Mouse (Mus musculus) midbrain, embryonic 11.5 days (tissue): Measurements from ENCODE around the gene Smim27. TPM values are rescaled to one million over a fixed set of nuclear protein-coding genes. Genes with fewer than 3 reads are reported as not detected.

Source experiments
- ATAC-seq: fragments of 200-750 bp; cut with Nextera tagmentation; 2 replicates; pipeline ENCODE4 v1.8.0; 2017; ENCODE audit warnings: moderate TSS enrichment, moderate library complexity; ENCODE audit not compliant: low FRiP score
- DNase-seq: peaks from one replicate; pipeline ENCODE4 v3.0.0; 2015; ENCODE audit warnings: low spot score; ENCODE audit errors: missing footprints
- H3K27ac ChIP-seq: fragments of 300-500 bp; sonication (generic); 2 replicates; pipeline ENCODE4 v1.5.1; 2014; ENCODE audit warnings: low read depth, low read length
- H3K27me3 ChIP-seq: fragments of 300-500 bp; sonication (generic); 2 replicates; pipeline ENCODE4 v1.6.1; 2014; ENCODE audit warnings: mild to moderate bottlenecking, low read length, moderate library complexity, mixed read lengths; ENCODE audit not compliant: control insufficient read depth, insufficient read depth
- H3K36me3 ChIP-seq: fragments of 300-500 bp; sonication (generic); 2 replicates; pipeline ENCODE4 v1.6.1; 2014; ENCODE audit warnings: mild to moderate bottlenecking, low read length, moderate library complexity, mixed read lengths; ENCODE audit not compliant: control insufficient read depth, insufficient read depth
- H3K4me1 ChIP-seq: fragments of 300-500 bp; sonication (generic); 2 replicates; pipeline ENCODE4 v1.6.1; 2014; ENCODE audit warnings: low read length; ENCODE audit not compliant: control insufficient read depth, insufficient read depth
- H3K4me2 ChIP-seq: fragments of 300-500 bp; sonication (generic); 2 replicates; pipeline ENCODE4 v1.6.1; 2014; ENCODE audit warnings: mild to moderate bottlenecking, moderate library complexity
- H3K4me3 ChIP-seq: fragments of 300-500 bp; sonication (generic); 2 replicates; pipeline ENCODE4 v1.5.1; 2014; ENCODE audit warnings: low read depth, low read length
- H3K9ac ChIP-seq: fragments of 300-500 bp; sonication (generic); 2 replicates; pipeline ENCODE4 v1.6.1; 2014; ENCODE audit warnings: low read length
- H3K9me3 ChIP-seq: fragments of 300-500 bp; sonication (generic); 2 replicates; pipeline ENCODE4 v1.6.1; 2016; ENCODE audit warnings: low read length; ENCODE audit not compliant: control insufficient read depth
- WGBS: fragments of 180-500 bp; shearing (Covaris S2); extraction: QIAGEN DNeasy Blood & Tissue Kit; methylation state at CpG from one replicate; pipeline ENCODE4 v1.1.7; 2014; 5-methylcytosine and 5-hydroxymethylcytosine counted together
- polyA plus RNA-seq: library from polyadenylated mRNA; unstranded; fragments of >200 nt; fragmentation: Nextera tagmentation; extraction: Ambion mirVana; gene quantifications from 2 replicates; pipeline ENCODE4 v1.2.1, GENCODE M21; 2014

Smim27 gene
- polyA plus RNA-seq, 1 experiment from 2014 or later = 38.0 TPM

DNA sequence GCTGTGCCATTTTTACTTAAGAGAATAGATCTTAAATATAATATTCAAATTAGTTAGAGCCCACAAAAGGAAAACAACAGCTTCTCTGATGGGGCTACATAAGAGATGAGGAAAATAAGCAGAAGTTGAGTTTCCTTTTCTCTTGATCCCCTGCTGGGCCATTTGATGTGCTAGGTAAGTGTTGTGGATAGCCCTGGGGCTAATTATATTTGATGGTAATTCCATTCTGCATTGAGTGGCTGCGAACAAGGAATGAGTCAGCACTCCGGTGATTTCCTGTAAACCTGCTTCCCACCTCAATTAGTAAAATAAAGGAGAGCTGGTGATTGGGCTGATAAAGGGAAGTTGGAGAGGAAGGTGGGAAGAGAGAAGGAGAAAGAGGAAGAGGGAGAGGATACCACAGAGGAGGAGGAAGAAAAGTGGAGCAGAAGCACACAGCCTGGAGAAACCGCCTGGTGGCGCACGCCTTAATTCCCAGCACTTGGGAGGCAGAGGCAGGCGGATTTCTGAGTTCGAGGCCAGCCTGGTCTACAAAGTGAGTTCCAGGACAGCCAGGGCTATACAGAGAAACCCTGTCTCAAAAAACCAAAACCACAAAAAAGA is 36.2 kb upstream of the Smim27 start:
- H3K9ac ChIP-seq = no peak overlapping the region
- no peak overlapping the region for H3K27ac ChIP-seq
- H3K4me2 ChIP-seq = no peak overlapping the region
- H3K4me3 ChIP-seq = no peak overlapping the region
- ATAC-seq (no peak), DNase-seq (peak; percentile 31)
- H3K9me3 ChIP-seq = no peaks in the 10 kb centered on the region
- H3K27me3 ChIP-seq = no peaks in the 10 kb centered on the region
- H3K4me1 ChIP-seq = no peaks in the 10 kb centered on the region
- H3K36me3 ChIP-seq = no peaks in the 10 kb centered on the region
- WGBS = 96% methylated on average over 7 of the region's 7 CpGs

DNA sequence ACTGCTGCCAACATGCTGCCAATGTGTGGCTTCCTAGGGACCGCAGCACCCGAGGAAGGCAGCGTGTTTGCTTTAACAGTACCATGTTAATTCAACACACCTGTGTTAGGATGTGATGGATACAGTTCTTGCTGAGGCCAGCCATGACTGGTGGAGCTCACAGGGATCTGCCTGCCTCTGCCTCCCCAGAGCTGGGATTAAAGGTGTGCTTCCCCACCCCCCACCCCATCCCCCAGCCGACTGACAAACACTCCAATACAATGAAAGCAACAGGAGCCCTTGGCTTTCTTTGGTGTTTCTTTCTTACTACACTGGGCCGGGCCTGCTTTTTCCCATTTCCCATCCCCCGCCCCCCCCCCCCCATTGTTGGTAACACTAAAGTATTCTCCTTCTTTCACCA is 35.1 kb upstream of the Smim27 start:
- Histone ChIP-seq H3K4me2 (no peak overlapping the region), H3K4me1 (peaks cover 5% of the 10 kb centered on the region; the same call in 1 of the 2 replicates), H3K4me3 (no peak overlapping the region), H3K27ac (no peak overlapping the region), H3K9me3 (no peaks in the 10 kb centered on the region), H3K9ac (no peak overlapping the region), H3K27me3 (no peaks in the 10 kb centered on the region), H3K36me3 (no peaks in the 10 kb centered on the region)
- ATAC-seq = no peak
- 88% methylated on average over 5 of the region's 6 CpGs for WGBS
- peak; percentile 4 for DNase-seq

- no peak overlapping the region for H3K4me2 ChIP-seq
- no peaks in the 10 kb centered on the region for H3K36me3 ChIP-seq
- peaks cover 5% of the 10 kb centered on the region; the same call in 1 of the 2 replicates for H3K4me1 ChIP-seq
- DNase-seq = peak; percentile 51
- 90% methylated on average over 4 of the region's 4 CpGs for WGBS
- no peaks in the 10 kb centered on the region for H3K9me3 ChIP-seq
- no peaks in the 10 kb centered on the region for H3K27me3 ChIP-seq
- H3K27ac ChIP-seq = no peak overlapping the region
- H3K9ac ChIP-seq = no peak overlapping the region
- no peak overlapping the region for H3K4me3 ChIP-seq
- ATAC-seq = no peak
Measured at GRCm38 (mm10) chr4:40236829-40237228, 32.5 kb upstream of the Smim27 start.

DNA sequence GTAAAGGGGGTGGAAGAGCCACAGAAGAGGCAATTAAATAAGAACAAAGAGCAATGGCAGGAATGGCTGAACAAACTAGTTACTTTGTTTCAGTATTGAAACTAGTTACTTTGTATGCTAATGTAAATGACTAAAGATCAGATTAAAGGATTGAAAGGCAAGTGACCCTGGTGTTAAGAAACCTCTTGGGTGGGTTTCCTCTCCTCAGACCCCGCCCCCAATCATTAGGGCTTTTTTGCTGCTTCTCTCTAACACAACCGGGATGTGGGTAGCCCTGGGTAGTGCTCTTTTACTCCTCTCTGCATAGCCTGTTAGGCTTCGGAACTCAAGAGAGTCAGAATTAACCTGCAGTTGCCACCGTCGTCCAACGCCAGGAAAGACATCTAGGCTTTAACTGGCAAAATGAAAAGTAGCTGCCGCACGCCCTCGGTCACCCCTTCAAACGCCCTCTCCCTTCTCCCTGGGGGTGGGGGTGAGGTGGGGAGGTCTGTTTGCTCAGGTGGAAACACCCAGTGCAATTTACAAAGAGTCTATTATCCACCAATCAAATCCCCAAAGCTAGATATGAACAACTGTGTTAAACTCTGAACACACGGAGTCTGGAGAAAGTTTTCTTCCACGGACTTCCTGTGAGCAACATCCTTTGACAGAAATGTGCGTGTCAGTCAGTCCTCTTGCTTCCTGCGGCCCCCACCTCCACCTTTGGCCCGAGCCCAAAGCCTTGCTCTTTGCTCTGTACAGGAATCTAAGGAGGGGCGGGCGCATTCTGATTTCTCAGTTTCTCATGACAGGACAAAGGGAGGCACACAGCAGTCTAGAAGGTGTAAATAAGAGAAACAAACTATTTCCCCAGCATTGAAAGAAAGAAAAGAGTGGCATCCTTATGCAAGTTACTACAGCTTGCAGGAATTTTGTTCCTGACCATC is 30.6 kb upstream of the Smim27 start:
- Histone ChIP-seq H3K27ac (no peak overlapping the region), H3K4me3 (peak overlapping the region; percentile 34), H3K4me1 (peaks cover 5% of the 10 kb centered on the region; the same call in 1 of the 2 replicates), H3K9ac (peak overlapping the region; percentile 35), H3K36me3 (no peaks in the 10 kb centered on the region), H3K4me2 (peak overlapping the region; percentile 52), H3K27me3 (no peaks in the 10 kb centered on the region), H3K9me3 (no peaks in the 10 kb centered on the region)
- ATAC-seq (peak; percentile 55), DNase-seq (peak; percentile 89)
- WGBS = 1% methylated on average over 17 of the region's 17 CpGs

- Histone ChIP-seq H3K4me1 (peaks cover 5% of the 10 kb centered on the region; the same call in 1 of the 2 replicates), H3K9me3 (no peaks in the 10 kb centered on the region), H3K27me3 (no peaks in the 10 kb centered on the region), H3K9ac (peak within 1 kb of the TSS; percentile 35), H3K27ac (no peak within 1 kb of the TSS), H3K4me3 (peak within 1 kb of the TSS; percentile 34), H3K36me3 (no peaks in the 10 kb centered on the region), H3K4me2 (peak within 1 kb of the TSS; percentile 52)
- DNase-seq (peak; percentile 93), ATAC-seq (peak; percentile 64)
- WGBS = 4% methylated on average over 34 of the region's 35 CpGs
Measured at GRCm38 (mm10) chr4:40239409-40240271, 29.7 kb upstream of the Smim27 start, which contains the start of gene Ddx58. TSS of gene Ddx58 (minus strand) at chr4:40239828.

GRCm38 (mm10) chr4:40240272-40240744 is 29.1 kb upstream of the Smim27 start:
- H3K27me3 ChIP-seq = no peaks in the 10 kb centered on the region
- 54% methylated on average over 5 of the region's 5 CpGs for WGBS

GRCm38 (mm10) chr4:40241928-40242327 is 27.5 kb upstream of the Smim27 start:
- ATAC-seq = no peak
- H3K9ac ChIP-seq = no peak overlapping the region
- H3K27ac ChIP-seq = no peak overlapping the region
- DNase-seq = peak; percentile 81
- WGBS = 57% methylated on average over 6 of the region's 6 CpGs
- no peaks in the 10 kb centered on the region for H3K36me3 ChIP-seq
- H3K4me2 ChIP-seq = no peak overlapping the region
- H3K4me1 ChIP-seq = peaks cover 5% of the 10 kb centered on the region; the same call in 1 of the 2 replicates
- no peak overlapping the region for H3K4me3 ChIP-seq
- no peaks in the 10 kb centered on the region for H3K27me3 ChIP-seq
- no peaks in the 10 kb centered on the region for H3K9me3 ChIP-seq

More at GRCm38 (mm10) chr4:40240272-40240744, 29.1 kb upstream of the Smim27 start:
- peaks cover 5% of the 10 kb centered on the region; the same call in 1 of the 2 replicates for H3K4me1 ChIP-seq
- no peak for DNase-seq
- no peak overlapping the region for H3K9ac ChIP-seq
- no peaks in the 10 kb centered on the region for H3K36me3 ChIP-seq
- no peak overlapping the region for H3K4me3 ChIP-seq
- peak overlapping the region; percentile 52 for H3K4me2 ChIP-seq
- no peaks in the 10 kb centered on the region for H3K9me3 ChIP-seq
- peak; percentile 31; the same call in 1 of the 2 replicates for ATAC-seq
- H3K27ac ChIP-seq = no peak overlapping the region

DNA sequence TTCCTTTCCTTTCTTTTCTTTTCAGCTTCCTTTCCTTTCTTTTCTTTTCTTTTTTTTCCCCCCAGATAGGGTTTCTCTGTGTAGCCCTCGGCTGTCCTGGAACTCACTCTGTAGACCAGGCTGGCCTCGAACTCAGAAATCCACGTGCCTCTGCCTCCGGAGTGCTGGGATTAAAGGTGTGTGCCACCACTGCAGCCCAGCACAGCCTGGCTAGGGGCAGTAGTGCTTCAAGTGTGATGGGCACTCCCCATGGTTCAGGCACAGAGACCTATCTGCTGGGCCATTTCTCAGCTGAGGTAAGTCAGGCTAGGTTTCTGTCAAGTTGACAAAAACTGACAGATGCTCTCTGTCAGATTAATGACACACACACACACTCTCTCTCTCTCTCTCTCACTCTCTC is 26.4 kb upstream of the Smim27 start:
- H3K27ac ChIP-seq = no peak overlapping the region
- H3K4me2 ChIP-seq = no peak overlapping the region
- no peak overlapping the region for H3K9ac ChIP-seq
- H3K4me1 ChIP-seq = peaks cover 5% of the 10 kb centered on the region; the same call in 1 of the 2 replicates
- H3K4me3 ChIP-seq = no peak overlapping the region
- 82% methylated on average over 4 of the region's 4 CpGs for WGBS
- H3K36me3 ChIP-seq = no peaks in the 10 kb centered on the region
- ATAC-seq = no peak
- no peaks in the 10 kb centered on the region for H3K9me3 ChIP-seq
- no peaks in the 10 kb centered on the region for H3K27me3 ChIP-seq
- DNase-seq = peak; percentile 57
